Mouse (Mus musculus) embryo, embryonic 11.5 days (tissue): Measurements from ENCODE around the gene Mypn.

Experiments used
- DNase-seq: peaks from one replicate; pipeline ENCODE4 v3.0.0-alpha.2; 2012; ENCODE audit warnings: low read depth, low spot score

Mypn gene

DNA sequence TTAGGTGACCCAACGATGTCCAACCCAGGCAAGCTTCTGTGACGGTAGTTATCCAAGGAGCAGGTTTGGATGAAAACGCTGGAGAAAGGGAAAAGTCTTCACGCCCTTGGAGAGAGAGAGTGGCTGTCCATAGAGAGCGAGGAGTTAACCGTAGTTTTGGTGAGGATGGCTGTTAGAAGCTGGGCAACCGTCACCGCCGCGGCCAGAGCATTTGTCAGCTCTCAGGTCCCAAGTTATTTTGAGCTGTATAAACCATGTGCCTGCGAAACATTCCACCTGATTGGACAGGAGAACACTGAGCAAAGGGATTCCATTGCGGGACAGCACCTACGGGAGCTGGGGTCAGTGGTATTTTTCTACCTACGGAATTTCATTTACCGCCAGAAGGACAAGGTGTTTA, at the start of gene Mypn:
Gene Mypn, minus strand, starts transcription at position 225 of the 400 bp plus-strand sequence.
- DNase-seq = no peak

DNA sequence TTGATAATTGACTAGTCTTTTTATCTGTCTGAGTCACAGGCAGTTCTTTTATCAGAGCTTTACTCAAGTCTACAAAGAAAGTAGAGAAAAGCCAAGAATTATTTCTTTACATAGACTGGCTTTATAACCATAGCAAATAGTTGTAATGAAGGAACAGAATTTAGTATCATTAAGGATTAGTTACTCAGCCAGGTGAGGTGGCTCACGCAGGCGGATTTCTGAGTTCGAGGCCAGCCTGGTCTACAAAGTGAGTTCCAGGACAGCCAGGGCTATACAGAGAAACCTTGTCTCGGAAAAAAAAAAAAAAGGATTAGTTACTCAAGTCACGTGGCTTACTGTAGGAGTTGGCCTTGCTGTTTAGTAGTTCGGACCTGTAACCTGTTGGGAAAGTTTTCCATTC, 44.7 kb upstream of the Mypn start:
- no peak for DNase-seq

DNA sequence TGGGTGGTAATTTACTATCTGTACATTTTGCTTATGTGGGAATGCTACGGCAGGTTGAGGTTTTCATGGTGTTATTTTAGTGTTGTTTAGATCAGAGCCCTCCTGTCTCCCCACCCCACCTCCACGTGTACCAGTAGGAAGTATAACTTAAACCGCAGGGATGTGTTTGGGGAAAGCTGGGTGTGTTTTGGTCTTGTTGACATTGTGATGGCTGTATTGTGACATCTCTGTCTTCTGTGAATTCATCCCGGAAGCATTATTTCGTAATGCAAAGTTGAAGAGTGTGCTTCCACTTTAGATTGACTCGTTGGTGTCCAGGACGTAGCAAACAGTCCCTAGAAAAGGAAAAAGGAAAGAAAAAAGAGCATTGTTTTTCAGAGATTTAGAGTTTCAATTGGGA, 43.7 kb upstream of the Mypn start:
- DNase-seq = no peak

DNA sequence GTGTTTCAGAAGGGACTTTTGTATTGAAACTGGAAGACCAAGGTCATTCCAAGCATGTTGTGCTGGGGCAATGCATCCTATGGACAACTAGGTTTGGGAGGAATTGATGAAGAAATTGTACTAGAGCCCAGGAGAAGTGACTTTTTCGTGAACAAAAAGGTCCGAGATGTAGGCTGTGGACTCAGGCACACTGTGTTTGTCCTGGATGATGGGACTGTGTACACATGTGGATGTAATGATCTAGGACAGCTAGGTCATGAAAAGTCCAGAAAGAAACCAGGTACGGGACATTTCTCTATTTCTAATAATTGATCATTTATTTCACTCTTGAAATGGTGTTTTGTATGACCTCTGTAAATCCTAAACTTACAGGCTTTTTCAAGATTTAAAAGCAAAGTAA, 42.1 kb upstream of the Mypn start:
- no peak for DNase-seq

DNA sequence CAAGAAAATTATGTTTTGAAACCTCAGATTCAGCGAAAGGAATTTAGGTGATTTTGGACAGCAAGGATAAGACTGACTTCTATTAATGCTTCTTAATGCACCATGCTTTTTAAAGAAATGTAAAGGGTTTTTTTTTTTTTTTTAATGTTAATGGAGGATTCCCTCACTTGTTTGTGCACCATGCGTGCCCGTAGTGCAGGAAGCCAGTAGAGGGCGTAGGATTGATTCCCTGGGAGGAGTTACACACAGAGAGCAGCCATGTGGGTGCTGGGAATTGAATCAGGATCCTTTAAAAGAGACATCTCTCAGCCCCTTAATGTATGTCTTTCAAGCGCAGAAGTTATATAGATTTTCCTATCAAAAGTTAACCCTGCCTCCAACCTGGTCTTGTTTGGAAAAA, 41.0 kb upstream of the Mypn start:
- peak; percentile 13 for DNase-seq

DNA sequence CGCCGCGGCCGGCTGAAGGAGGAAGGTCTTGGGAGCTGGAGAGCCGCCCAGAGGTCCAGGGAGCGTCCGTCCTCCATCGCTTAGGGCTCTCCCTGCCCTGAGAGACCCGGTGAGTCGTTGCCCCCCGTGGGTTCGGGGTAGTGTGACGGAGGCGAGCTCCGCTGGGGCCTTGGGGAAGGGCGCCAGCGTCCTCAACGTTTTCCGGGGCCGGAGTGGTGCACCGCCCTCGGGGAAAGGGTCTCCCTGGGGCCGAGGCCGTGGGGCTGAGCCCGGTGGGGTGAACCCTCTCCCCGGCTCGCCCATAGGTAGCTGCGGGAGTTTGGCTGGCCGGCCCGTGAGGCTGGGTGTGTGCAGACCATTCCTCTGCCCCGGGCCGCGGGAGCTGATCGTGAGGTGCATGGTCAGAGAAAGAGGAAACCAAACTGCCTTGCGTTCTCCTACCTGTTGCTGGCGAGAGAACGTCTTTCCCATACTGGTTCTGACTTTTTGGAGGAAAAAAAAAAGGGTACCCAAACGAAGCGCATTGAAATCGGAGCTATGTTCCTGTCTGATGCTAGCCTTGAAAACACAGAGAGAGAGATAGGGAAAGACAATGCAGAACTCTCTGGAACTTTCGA, 40.4 kb upstream of the Mypn start:
- peak; percentile 26 for DNase-seq

DNA sequence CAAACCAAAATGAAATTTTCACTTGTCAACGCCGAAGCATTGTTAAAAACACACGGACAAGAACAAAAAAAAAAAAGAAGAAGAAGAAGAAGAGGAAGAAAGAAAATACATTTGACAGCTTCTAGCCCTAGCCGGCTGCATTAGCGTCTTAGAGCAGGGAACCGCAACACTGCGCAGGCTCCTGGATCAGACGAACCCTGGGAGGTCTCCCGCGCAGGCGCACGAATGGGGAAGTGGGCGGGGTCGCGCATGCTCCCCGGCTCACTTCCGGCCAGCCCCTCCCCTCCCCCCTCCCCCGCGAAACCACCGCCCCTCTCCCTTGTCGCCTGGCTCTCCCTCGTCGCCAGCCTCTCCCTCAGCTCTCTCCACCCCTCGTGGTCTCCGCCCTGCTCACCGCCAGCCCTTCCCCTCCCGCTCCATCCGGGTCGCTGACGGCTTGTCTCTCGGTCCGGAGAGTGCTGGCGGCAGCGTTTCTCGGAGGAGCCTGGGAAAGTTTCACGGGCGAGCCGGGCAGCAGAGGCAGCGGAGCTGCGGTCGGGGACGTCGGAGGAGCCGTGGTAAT, 39.8 kb upstream of the Mypn start, which contains the start of gene Herc4:
Gene Herc4, plus strand, starts transcription at position 318 of the 562 bp plus-strand sequence.
- DNase-seq = peak; percentile 88

DNA sequence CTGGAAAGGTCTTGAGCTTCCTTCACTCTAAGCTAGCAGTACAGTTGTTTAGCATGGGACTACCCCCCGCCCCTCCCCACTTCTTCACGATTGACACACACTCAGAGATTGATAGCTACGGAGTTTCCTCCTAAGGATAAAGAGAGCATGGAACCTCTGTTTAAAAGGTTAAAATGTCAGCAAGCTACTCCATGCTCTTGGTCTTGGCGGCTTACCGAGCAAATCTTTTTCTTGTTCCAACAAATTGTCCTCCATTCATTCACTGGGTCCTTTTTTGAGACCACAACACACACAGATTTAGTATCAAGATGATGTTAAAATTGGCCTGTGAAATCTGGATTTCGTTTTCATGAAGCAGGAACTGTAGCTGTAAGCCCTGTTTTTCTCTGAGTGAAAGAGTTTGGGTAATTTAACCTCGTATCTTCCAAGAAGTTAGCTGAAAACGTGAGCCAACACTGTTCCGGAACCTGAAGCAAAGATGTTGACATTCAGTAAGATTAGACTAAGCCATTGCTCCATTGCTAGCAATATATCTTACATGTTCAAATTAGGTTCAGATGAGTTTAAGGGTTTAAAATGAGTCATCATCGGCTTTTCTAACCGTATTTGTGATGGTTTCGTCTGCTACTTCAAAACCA, 39.2 kb upstream of the Mypn start:
- no peak for DNase-seq

DNA sequence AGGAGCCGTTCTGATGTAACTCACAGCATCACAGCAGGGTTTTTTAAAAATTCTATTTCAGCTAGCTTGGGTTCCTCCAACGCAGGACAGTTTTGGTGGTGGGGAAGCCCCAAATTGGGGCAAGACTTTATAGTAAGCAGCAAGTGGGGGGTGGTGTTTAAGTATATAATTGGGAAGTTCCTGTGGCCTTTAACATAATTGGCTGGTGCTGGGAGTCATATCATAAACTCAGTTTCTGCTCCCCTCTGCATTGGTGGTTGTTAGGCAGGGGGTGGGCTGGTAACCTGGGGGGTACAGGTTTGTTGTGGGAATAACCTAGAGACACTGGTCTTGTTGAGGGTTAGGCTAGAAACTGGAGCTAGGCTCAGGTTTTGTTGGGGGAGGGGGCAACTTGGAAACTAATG, 37.1 kb upstream of the Mypn start:
- no peak for DNase-seq

DNA sequence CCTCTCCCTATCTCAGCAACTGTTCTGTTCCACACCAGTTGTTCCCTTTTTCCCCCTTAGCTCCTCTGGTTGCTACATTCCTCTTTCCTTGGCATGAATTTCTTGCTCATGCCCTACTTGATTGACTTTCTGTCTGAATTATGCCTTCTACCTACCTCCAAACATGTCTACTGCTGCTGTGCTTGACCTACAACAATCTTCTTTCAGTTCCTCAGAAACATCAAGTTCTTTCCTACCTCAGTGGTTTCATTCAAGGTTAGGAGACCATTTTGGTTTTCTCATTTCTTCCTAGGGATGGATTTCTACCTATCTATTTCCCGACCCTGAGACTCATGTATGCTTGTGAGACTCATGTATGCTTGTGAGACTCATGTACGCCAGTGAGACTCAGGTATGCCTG, 36.1 kb upstream of the Mypn start:
- DNase-seq = no peak

DNA sequence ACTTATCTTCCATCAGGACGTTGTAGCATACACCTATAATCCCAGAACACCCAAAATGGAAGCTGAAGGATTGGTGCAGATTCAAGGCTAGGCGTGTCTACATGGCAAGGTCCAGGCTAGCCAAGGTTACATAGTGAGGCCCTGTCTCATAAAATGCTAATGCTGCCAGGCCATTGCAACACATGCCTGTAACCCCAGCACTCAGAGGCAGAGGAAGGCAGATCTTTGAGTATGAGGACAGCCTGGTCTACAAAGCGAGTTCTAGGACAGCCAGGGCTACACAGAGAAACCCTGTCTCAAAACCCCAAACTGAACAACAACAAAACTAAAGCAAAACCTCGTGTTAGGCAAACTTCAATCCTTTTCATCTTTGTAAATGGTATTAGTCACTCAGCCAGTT, 34.3 kb upstream of the Mypn start:
- no peak for DNase-seq

DNA sequence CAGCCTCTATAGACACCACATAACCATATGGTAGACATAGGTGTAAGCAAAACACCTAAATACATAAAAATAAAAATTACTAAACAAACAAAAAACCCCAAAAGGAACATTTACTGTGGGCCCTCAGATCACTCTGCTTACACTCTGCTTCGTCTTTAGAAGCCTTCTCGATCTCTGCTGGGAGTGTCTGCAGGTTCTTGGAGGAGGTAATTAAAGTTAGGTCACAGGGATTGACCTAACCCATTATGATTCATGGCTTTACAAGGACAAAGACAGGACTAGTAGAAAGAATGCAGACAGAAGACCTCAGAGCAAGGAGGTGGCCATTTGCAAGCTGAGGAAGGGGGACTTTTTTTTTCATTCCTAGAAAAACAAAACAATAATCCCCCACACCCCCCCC, 33.5 kb upstream of the Mypn start:
- no peak for DNase-seq

DNA sequence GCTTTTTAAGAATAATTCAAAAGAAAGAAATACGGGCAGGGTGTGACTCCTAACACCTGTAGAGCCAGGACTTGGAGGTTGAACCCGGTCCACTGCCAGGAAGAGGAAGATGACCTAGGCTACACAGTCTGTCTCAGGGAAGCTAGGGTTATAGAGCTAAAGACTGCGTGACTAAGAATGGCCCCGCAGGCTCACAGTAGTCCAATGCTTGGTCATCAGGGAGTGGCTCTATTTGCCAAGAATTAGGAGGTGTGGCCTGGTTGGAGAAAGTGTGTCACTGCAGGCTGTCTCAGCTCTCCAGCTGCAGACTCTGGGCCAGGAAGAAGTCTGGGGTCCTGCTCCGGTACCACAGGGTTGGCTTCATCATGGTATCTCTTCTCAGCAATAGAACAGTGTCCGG, 32.9 kb upstream of the Mypn start:
- DNase-seq = no peak

DNA sequence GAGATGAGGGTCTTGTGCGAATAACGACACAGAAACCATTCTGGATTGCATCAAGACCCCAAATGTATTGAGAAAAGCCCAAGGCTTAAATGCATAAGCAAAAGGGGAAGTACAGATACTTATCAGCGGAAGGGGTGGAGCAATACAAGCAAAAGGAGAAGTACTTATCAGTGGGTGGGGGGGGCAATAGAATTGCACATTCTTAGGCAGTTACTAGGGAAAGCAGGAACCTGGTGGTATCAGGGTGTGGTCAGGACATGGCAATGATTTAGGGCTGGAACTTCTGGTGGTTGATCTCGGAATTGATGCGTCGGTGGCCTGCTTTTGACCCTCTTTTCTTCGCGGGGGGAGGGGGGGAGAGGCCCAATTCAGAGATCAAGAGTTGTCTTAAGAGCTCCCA, 32.1 kb upstream of the Mypn start:
- DNase-seq = no peak

DNA sequence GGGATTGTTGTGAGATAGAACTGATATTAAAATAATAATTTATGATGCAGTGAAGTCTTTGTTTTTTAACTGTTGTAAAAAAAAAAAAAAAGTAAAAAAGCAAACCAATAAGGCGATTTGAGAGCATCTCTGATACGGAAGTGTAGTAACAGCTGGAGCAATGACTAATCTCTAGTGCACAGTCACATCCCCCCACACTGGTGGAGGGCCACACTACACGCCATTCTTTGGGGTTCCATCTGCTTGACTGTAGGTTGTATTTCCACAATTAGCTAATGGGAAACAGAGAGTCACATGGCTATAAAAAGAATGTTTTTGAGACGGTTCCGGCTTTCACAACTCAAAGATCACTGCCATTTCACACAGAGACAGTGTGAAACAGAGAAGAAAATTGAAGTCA, 30.4 kb upstream of the Mypn start:
- no peak for DNase-seq

DNA sequence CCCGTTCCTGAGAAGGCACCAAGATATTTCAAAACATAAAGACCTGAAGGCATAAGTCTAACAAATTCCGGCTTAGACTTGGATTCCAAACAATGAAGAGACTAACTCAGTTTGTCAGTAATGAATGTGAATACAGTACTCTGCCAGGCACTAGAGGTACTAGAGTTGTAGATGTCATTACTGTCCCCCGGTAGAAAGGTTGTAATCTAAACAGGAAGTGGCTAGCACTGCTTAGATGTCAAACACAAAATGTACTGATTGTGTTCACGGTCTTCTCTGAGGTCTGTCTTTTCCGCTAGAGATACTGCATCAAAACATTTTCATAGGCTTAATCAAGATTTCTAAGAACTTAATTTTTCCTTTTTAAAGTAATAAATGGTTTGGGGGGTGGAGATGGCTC, 27.9 kb upstream of the Mypn start:
- no peak for DNase-seq

DNA sequence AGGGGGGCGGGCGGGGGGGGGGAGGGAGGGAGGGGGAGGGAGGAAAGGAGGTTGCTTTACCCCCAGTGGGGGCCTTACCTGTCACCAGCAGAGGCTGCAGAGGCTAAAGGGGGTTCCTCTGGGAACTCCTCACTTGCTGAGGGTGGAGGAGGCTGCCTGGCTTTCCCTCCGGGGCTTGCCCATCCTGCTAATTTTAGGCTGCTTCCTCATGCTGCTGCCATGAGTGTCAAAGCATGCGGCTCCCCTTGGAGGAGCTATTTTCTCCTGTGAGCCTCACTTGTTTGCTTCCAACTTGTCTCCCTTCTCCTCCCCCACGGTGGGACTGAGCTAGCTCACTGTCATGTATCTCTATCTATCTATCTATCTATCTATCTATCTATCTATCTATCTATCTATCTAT, 27.1 kb upstream of the Mypn start:
- DNase-seq = no peak

DNA sequence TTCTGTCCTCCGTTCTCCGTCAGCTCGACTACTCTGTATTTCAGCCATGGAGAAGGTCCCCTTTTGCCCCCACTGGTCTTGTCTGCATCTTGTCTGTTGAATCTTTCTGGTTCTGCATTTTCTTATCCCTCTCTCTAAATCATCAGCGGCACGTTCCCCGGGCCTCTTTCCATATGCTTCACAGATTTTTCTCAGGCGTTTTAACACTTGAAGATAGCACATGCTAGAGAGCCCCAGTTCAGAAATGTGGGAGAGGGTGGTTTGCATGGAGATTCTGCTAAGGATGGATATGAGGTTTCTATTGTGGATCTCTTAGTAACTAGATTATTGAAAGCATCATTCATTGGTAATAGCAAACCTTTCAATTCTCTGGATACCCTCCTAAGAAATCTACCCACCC, 26.5 kb upstream of the Mypn start:
- DNase-seq = no peak

DNA sequence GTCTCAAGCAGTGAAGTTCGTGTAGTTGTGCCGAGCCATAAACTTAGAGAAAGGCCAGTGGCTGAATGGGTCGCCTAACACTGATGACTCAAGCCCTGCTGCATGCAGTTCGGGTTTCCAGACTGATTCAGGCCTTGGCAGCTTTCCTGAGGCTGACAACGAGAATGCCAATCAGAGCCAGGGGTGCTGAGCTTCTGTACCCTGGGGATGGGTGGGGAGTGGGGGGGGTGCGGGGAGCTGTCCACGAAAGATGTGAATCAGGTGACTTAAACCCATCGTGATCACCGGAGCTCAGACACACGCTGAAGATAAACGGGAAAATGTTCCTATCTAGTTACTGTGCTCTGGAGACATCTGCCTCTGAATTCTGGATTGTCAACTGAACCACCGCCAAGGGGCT, 20.6 kb upstream of the Mypn start:
- no peak for DNase-seq

DNA sequence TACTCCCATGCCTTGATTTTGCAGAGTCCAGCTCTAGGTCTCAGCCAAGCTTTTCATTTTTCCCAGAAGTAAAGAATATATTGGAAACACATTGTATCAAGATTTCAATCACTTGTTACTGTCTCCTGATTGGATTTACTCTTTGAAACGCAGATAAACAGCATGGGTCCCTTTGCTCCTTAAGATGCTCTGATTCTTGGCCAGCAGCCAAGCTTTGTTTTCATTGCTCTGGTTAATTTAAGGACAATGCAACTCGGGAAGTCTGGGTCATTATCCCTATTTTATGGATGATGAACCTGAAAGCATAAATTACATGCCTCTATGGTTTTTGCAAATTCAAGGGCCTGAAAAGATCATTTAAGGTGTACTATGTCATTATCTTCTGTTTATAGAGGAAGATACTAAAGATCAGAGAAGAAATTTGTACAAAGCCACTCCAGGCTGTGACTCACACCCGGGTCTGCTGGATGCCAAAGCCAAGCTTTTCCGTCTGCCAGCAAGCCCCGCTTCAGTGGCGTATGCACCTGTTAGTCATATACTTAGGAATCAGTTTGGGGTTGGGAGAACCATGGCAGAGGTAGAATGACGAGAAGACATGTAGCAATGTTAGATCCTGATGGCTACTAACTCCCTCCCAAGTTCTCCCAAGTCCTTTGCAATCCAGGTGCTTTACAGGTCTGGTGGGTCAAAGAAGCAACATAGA, 17.5 kb upstream of the Mypn start:
- DNase-seq = no peak

DNA sequence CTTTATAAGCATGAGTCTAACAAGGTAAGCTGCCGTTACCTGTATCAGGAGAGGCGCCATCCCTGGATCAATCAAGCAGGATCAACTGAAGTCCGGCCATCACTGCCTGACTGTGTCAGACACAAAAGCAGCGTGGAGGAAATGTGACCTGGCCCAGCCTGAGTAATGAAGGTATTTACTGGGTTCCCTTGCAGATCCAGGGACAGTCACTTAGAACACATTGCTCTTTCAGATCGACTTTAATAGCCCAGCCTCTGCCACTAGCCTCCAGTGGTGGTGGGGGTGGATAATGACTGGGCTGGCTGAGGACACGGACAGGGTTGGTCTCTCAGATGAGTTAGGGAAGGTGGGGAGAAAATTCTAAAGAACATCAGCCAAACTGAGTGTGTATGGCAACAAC, 5.1 kb upstream of the Mypn start:
- DNase-seq = no peak

DNA sequence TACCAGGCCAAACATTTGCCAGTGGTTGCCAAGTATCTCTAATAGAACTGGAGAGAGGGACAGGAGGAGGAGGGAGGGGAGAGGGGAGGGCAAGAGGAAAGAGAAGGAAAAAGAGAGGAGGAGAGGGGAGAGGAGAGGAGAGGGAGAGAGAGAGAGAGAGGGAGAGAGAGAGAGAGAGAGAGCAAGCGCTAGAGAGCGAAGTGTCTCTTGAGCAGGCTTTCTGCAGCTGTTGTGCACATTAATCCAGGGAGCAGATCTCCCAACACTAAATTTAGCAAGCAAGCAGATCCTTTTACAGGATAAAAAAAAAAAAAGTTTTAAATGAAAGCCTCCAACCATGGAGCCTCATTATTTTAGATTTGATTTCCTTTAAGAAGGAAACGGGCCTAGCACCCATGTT, 750 bp downstream of the Mypn start:
- no peak for DNase-seq

DNA sequence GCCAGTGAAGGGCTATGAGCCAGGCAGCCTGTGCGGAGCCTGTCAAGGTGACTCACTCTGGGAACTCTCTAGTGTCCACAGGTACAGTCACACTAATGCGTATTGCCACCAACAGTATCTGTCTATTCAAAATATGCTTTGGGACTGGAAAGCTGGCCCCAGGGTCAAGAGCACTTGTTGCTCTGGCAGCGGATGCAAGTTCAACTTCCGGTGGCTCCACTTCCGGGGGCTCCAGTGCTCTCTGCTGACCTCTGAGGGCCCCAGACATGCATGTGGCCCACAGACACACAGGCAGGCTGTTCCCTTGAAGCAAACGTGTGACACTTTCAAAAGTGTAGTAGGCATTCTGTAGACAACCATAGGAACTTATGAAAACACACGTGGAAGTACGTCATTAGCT, 2.2 kb downstream of the Mypn start:
- DNase-seq = no peak
